Mouse (Mus musculus) kidney, adult 11 months (tissue): Measurements from ENCODE around the gene AU041133.
"Not testable (repeated sequence)": the region's sequence is repeated elsewhere in the genome, so short reads cannot be mapped to it uniquely, and the experiment has no call there.

Experiments
- DNase-seq: peaks from one replicate; pipeline ENCODE4 v3.0.0; 2022

Gene AU041133

GRCm38 (mm10) chr10:82127850-82128401 is at the start of gene AU041133:
TSS of gene AU041133 (plus strand) at chr10:82128013.
- DNase-seq: peak; percentile 85

DNA sequence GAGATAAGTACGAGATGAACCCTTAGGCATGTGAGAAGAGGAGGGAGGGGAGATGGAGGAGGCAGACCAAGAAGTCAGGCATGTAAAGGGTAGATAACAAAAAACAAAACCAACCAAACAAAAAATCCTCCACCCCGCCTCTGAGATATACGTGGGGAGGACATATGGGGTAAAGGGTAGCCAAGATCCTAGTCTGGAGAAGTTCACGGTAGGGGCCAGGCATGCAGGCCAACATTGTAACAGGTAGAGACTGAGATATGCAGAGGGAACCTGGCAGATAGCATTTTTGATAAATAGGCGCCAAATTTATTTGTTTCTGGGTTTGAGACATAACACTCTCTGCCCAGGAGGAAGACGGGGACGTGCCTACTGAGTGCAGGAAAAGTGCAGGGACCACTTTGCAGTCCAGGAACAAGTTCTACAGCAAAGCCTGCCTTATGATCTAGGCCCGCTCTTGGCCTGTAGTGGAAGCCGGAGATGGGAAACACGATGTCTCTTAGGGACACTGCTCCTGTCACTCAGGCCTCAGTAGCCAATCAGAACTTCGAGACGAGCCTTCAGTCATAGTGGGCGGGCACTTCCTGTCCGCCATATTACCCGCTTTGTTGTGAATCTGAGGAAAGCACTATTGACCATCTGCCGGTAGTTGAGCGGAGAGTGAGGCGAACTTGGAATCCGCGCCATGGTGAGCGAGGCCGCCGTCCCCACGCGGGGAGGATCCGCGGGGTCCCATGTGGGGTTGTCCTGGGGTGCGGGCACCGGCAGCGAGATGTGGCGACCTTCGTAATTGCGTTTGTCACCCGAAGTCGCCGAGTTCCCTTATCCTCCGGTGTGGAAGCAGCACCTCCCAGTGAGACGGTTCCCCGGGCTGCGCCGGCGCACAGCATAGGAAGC is 44.8 kb upstream of the AU041133 start, which contains the start of gene BC024063:
Gene BC024063 (plus strand): TSS at position 626 of the 894 bp plus-strand sequence.
- peak; percentile 61 for DNase-seq

- DNase-seq: not testable (repeated sequence)
Measured at GRCm38 (mm10) chr10:82083622-82083971, 44.2 kb upstream of the AU041133 start.

DNA sequence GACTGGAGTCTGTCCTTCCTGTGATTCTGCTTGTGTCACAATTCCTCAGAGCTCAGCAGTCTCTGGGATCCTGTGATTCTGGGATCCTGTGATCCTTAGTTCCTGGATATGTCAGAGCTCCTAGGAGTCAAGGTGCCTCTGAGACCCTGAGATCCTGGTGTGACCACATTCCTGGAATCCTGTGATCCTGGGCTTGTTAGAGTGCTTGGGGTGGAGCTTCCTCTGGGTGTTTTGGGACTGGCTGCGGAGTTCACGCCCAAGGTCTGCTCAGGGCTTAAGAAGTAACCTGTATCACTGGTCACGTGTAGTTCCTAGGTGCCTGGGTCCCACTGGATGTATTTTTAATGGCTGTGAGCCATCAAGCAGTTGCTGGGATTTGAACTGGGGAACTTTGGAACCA is 10.6 kb upstream of the AU041133 start:
- DNase-seq: no peak

- no peak for DNase-seq
Measured at GRCm38 (mm10) chr10:82145282-82145681, 17.5 kb downstream of the AU041133 start.

GRCm38 (mm10) chr10:82147571-82147970 is 19.8 kb downstream of the AU041133 start:
- no peak for DNase-seq

GRCm38 (mm10) chr10:82167777-82168176 is 40.0 kb downstream of the AU041133 start:
- no peak for DNase-seq

DNA sequence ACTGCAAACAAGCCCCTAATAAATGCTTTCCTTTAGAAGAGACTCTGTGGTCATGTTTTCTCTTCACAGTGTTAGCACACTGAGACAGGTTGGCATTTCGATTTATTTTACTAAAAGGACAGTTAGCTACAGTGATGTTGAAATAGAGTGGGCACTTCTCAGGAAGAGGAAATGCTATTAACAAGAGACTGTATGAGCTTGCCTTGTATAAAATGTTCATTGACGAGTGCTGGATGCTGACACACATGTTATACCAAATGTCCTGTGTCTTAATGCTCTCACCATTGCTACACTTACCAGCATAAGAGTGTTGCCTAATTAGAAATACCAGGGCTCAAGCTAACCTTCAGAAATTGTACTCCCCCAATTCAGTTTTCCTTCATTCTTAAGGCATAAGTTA is 42.0 kb downstream of the AU041133 start:
- DNase-seq: no peak

GRCm38 (mm10) chr10:82170808-82171207 is 43.0 kb downstream of the AU041133 start:
- DNase-seq: no peak

DNA sequence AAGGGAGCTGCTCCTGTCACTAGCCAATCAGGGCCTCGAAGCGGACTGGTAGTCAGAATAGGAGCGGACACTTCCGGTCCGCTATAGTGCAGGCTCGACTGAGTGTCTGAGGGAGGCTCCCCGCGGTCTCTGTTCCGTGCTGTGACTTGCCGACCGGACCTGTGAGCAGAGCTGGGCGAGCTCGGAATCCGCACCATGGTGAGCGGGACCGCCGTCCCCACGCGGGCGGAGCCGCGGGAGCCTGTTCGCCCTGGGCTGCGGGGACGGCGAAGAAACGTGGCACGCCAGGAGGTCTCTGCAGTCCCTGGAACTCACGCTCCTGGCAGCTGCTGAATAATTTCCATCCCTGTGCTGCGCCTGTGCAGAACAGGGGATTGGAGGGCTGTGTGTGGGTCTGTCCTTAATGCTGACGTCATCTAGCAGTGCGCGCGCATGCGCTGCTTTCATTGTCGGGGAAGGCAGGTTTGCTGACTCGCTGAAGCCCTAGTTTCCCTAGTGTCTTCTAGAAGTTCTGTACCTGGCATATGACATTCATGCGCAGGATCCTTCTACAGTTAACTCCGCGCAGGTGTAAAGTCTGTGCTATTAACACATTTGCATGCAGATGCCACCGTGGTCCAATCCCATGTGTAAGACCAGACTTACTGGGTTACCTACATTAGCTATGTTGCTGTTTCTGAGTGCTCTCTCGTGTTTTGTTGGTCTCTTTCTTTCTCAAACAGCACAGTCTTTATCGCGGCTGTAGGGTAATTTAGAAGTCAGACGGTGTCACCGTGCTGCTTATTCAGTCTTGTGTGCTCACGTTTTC is 50.6 kb downstream of the AU041133 start:
- peak; percentile 83 for DNase-seq
